Mouse (Mus musculus): ENCODE results near the gene Kctd20. TPM values are rescaled to one million over a fixed set of nuclear protein-coding genes. Genes with fewer than 3 reads are reported as not detected.

Kctd20 gene
- polyA plus RNA-seq, 1 experiment, result 27.2 TPM

GRCm38 (mm10) chr17:28944481-28944880 lies 7.3 kb upstream of the Kctd20 start:
- no peak overlapping the region for H3K4me3 ChIP-seq (ENCODE audit: insufficient read depth, low read depth, low read length)
- H3K4me1 ChIP-seq (ENCODE audit: control insufficient read depth, insufficient read depth, insufficient read length, low read length), result no peaks in the 10 kb centered on the region
- no peak overlapping the region for H3K27ac ChIP-seq (replicated peaks; ENCODE audit: low read depth, low read length)

- H3K4me1 ChIP-seq (ENCODE audit: control insufficient read depth, insufficient read depth, insufficient read length, low read length), result no peaks in the 10 kb centered on the region
- no peak overlapping the region for H3K4me3 ChIP-seq (ENCODE audit: insufficient read depth, low read depth, low read length)
- no peak overlapping the region for H3K27ac ChIP-seq (replicated peaks; ENCODE audit: low read depth, low read length)
Measured at GRCm38 (mm10) chr17:28947011-28947939, 4.5 kb upstream of the Kctd20 start.

- Histone ChIP-seq H3K4me1 (ENCODE audit: control insufficient read depth, insufficient read depth, insufficient read length, low read length) (peaks cover under 1% of the 10 kb centered on the region; the same call in 1 of the 2 replicates), H3K27ac (replicated peaks; ENCODE audit: low read depth, low read length) (no peak overlapping the region), H3K4me3 (ENCODE audit: insufficient read depth, low read depth, low read length) (no peak overlapping the region)
Measured at GRCm38 (mm10) chr17:28948661-28949060, 3.1 kb upstream of the Kctd20 start.

- no peak overlapping the region for H3K27ac ChIP-seq (replicated peaks; ENCODE audit: low read depth, low read length)
- no peak overlapping the region for H3K4me3 ChIP-seq (ENCODE audit: insufficient read depth, low read depth, low read length)
- peaks cover 16% of the 10 kb centered on the region; the same call in 1 of the 2 replicates for H3K4me1 ChIP-seq (ENCODE audit: control insufficient read depth, insufficient read depth, insufficient read length, low read length)
Measured at GRCm38 (mm10) chr17:28950751-28951150, 999 bp upstream of the Kctd20 start.

- Histone ChIP-seq H3K27ac (replicated peaks; ENCODE audit: low read depth, low read length) (peak overlapping the region; percentile 88), H3K4me3 (ENCODE audit: insufficient read depth, low read depth, low read length) (peak overlapping the region; percentile 94), H3K4me1 (ENCODE audit: control insufficient read depth, insufficient read depth, insufficient read length, low read length) (peaks cover 16% of the 10 kb centered on the region; the same call in 1 of the 2 replicates)
Measured at GRCm38 (mm10) chr17:28953251-28953650, 1.5 kb downstream of the Kctd20 start.

GRCm38 (mm10) chr17:28954416-28954815 lies 2.7 kb downstream of the Kctd20 start:
- H3K4me1 ChIP-seq (ENCODE audit: control insufficient read depth, insufficient read depth, insufficient read length, low read length), result peaks cover 16% of the 10 kb centered on the region; the same call in 1 of the 2 replicates
- H3K4me3 ChIP-seq (ENCODE audit: insufficient read depth, low read depth, low read length), result peak overlapping the region; percentile 94; the same call in 1 of the 2 replicates
- H3K27ac ChIP-seq (replicated peaks; ENCODE audit: low read depth, low read length), result 0 out of 2 replicates have a peak overlapping the region, but pooled peaks have one; percentile 88

GRCm38 (mm10) chr17:28960597-28960996 lies 8.8 kb downstream of the Kctd20 start:
- Histone ChIP-seq H3K4me1 (ENCODE audit: control insufficient read depth, insufficient read depth, insufficient read length, low read length) (peaks cover under 1% of the 10 kb centered on the region; the same call in 1 of the 2 replicates), H3K4me3 (ENCODE audit: insufficient read depth, low read depth, low read length) (no peak overlapping the region), H3K27ac (replicated peaks; ENCODE audit: low read depth, low read length) (no peak overlapping the region)

GRCm38 (mm10) chr17:28961596-28961995 lies 9.8 kb downstream of the Kctd20 start:
- H3K4me3 ChIP-seq (ENCODE audit: insufficient read depth, low read depth, low read length), result no peak overlapping the region
- H3K4me1 ChIP-seq (ENCODE audit: control insufficient read depth, insufficient read depth, insufficient read length, low read length), result no peaks in the 10 kb centered on the region; the same call in 1 of the 2 replicates
- H3K27ac ChIP-seq (replicated peaks; ENCODE audit: low read depth, low read length), result no peak overlapping the region

GRCm38 (mm10) chr17:28967021-28967610 lies 15.4 kb downstream of the Kctd20 start:
- Histone ChIP-seq H3K4me1 (ENCODE audit: control insufficient read depth, insufficient read depth, insufficient read length, low read length) (no peaks in the 10 kb centered on the region), H3K4me3 (ENCODE audit: insufficient read depth, low read depth, low read length) (no peak overlapping the region), H3K27ac (replicated peaks; ENCODE audit: low read depth, low read length) (no peak overlapping the region)

GRCm38 (mm10) chr17:28970122-28970521 lies 18.4 kb downstream of the Kctd20 start:
- H3K4me1 ChIP-seq (ENCODE audit: control insufficient read depth, insufficient read depth, insufficient read length, low read length), result no peaks in the 10 kb centered on the region
- H3K4me3 ChIP-seq (ENCODE audit: insufficient read depth, low read depth, low read length), result no peak overlapping the region
- no peak overlapping the region for H3K27ac ChIP-seq (replicated peaks; ENCODE audit: low read depth, low read length)

- Histone ChIP-seq H3K27ac (replicated peaks; ENCODE audit: low read depth, low read length) (no peak overlapping the region), H3K4me1 (ENCODE audit: control insufficient read depth, insufficient read depth, insufficient read length, low read length) (no peaks in the 10 kb centered on the region), H3K4me3 (ENCODE audit: insufficient read depth, low read depth, low read length) (no peak overlapping the region)
Measured at GRCm38 (mm10) chr17:28979091-28979490, 27.3 kb downstream of the Kctd20 start.

- Histone ChIP-seq H3K4me1 (ENCODE audit: control insufficient read depth, insufficient read depth, insufficient read length, low read length) (no peaks in the 10 kb centered on the region), H3K27ac (replicated peaks; ENCODE audit: low read depth, low read length) (no peak overlapping the region), H3K4me3 (ENCODE audit: insufficient read depth, low read depth, low read length) (no peak overlapping the region)
Measured at GRCm38 (mm10) chr17:28981081-28981480, 29.3 kb downstream of the Kctd20 start.

- Histone ChIP-seq H3K4me1 (ENCODE audit: control insufficient read depth, insufficient read depth, insufficient read length, low read length) (no peaks in the 10 kb centered on the region), H3K27ac (replicated peaks; ENCODE audit: low read depth, low read length) (no peak overlapping the region), H3K4me3 (ENCODE audit: insufficient read depth, low read depth, low read length) (no peak overlapping the region)
Measured at GRCm38 (mm10) chr17:28982591-28982990, 30.8 kb downstream of the Kctd20 start.

- H3K4me3 ChIP-seq (ENCODE audit: insufficient read depth, low read depth, low read length), result no peak overlapping the region
- H3K27ac ChIP-seq (replicated peaks; ENCODE audit: low read depth, low read length), result no peak overlapping the region
- H3K4me1 ChIP-seq (ENCODE audit: control insufficient read depth, insufficient read depth, insufficient read length, low read length), result no peaks in the 10 kb centered on the region
Measured at GRCm38 (mm10) chr17:28984724-28985420, 33.1 kb downstream of the Kctd20 start.

- Histone ChIP-seq H3K27ac (replicated peaks; ENCODE audit: low read depth, low read length) (no peak overlapping the region), H3K4me1 (ENCODE audit: control insufficient read depth, insufficient read depth, insufficient read length, low read length) (no peaks in the 10 kb centered on the region), H3K4me3 (ENCODE audit: insufficient read depth, low read depth, low read length) (no peak overlapping the region)
Measured at GRCm38 (mm10) chr17:28986833-28987232, 35.1 kb downstream of the Kctd20 start.
